14 mouse cellular contexts compared by ENCODE assay signal in genomic region chr10:4646074-4646473, GRCm38 (mm10).
"Had no signal": no experiment of that assay in that cellular context is flagged by ENCODE, and none has a peak within 500 bp of the region (broad histone marks: within the 10 kb centered on the region; RNA-seq: fewer than 3 reads in every experiment).

No protein-coding gene starts in this region.

- H3K27me3 ChIP-seq: limb, embryonic 15.5 days; midbrain, embryonic 12.5 days; neural tube, embryonic 13.5 days; stomach, embryonic 15.5 days had no signal

- H3K9me3 ChIP-seq: limb, embryonic 15.5 days; midbrain, embryonic 12.5 days; neural tube, embryonic 13.5 days; stomach, embryonic 15.5 days had no signal

- ATAC-seq: intestine, embryonic 16.5 days; midbrain, embryonic 16.5 days had no signal

- H3K27ac ChIP-seq: limb, embryonic 15.5 days; liver, embryonic 14.5 days; midbrain, embryonic 12.5 days; neural tube, embryonic 13.5 days; stomach, embryonic 15.5 days had no signal

- H3K4me3 ChIP-seq: limb, embryonic 15.5 days; midbrain, embryonic 12.5 days; neural tube, embryonic 13.5 days; stomach, embryonic 15.5 days had no signal

- H3K9ac ChIP-seq: limb, embryonic 15.5 days; liver, embryonic 14.5 days; midbrain, embryonic 12.5 days; neural tube, embryonic 13.5 days; stomach, embryonic 15.5 days had no signal

- H3K36me3 ChIP-seq: limb, embryonic 15.5 days; midbrain, embryonic 12.5 days; neural tube, embryonic 13.5 days; stomach, embryonic 15.5 days had no signal

- DNase-seq: kidney, adult 9 months; kidney, postnatal 25 days; layer of hippocampus, adult 9-11 months; layer of hippocampus, postnatal 36 days; lung, adult 18-20 months; right cerebral cortex, postnatal 14 days; thymus, postnatal 4 days had no signal

- H3K4me1 ChIP-seq: limb, embryonic 15.5 days; midbrain, embryonic 12.5 days; neural tube, embryonic 13.5 days; stomach, embryonic 15.5 days had no signal

- H3K4me2 ChIP-seq: limb, embryonic 15.5 days; midbrain, embryonic 12.5 days; neural tube, embryonic 13.5 days; stomach, embryonic 15.5 days had no signal
